Mouse (Mus musculus) neural tube, embryonic 14.5 days (tissue): ENCODE measurements at regions not wholly inside any gene's neighbourhood (a gene's known extent, or its start where the extent isn't known, plus 50 kb on each side); places are given as distances from the start of the nearest gene placed in this dataset.
A peak's percentile ranks its signal among the peaks of the same experiment; 100 is the strongest.

Source experiments
- ATAC-seq: fragments of 200-750 bp; cut with Nextera tagmentation; 2 replicates; pipeline ENCODE4 v1.8.0; 2017; ENCODE audit warnings: low read depth, mild to moderate bottlenecking, moderate TSS enrichment, moderate library complexity
- H3K27ac ChIP-seq: fragments of 300-500 bp; sonication (generic); 2 replicates; pipeline ENCODE4 v1.5.1; 2014; ENCODE audit warnings: low read depth, mild to moderate bottlenecking, control low read depth, low read length, moderate library complexity, mixed read lengths
- H3K27me3 ChIP-seq: fragments of 300-500 bp; sonication (generic); 2 replicates; pipeline ENCODE4 v1.6.1; 2014; ENCODE audit warnings: low read length; ENCODE audit not compliant: control insufficient read depth, insufficient read depth
- H3K36me3 ChIP-seq: fragments of 300-500 bp; sonication (generic); 2 replicates; pipeline ENCODE4 v1.6.1; 2014; ENCODE audit warnings: low read length, mixed read lengths; ENCODE audit not compliant: control insufficient read depth, insufficient read depth
- H3K4me1 ChIP-seq: fragments of 300-500 bp; sonication (generic); 2 replicates; pipeline ENCODE4 v1.6.1; 2014; ENCODE audit warnings: low read length; ENCODE audit not compliant: control insufficient read depth, insufficient read depth
- H3K4me2 ChIP-seq: fragments of 300-500 bp; sonication (generic); 2 replicates; pipeline ENCODE4 v1.6.1; 2014; ENCODE audit warnings: mild to moderate bottlenecking, low read depth, low read length, control low read depth
- H3K4me3 ChIP-seq: fragments of 300-500 bp; sonication (generic); 2 replicates; pipeline ENCODE4 v1.5.1; 2014; ENCODE audit warnings: low read depth, low read length, control low read depth, mixed read lengths
- H3K9ac ChIP-seq: fragments of 300-500 bp; sonication (generic); replicated peaks from 2 replicates; pipeline ENCODE4 v1.6.1; 2014; ENCODE audit warnings: low read depth, mild to moderate bottlenecking, control low read depth, low read length, mixed read lengths
- H3K9me3 ChIP-seq: fragments of 300-500 bp; sonication (generic); 2 replicates; pipeline ENCODE4 v1.6.1; 2016; ENCODE audit warnings: low read length; ENCODE audit not compliant: control insufficient read depth
- WGBS: fragments of 180-500 bp; shearing (Covaris S2); extraction: QIAGEN DNeasy Blood & Tissue Kit; methylation state at CpG from one replicate; pipeline ENCODE4 v1.1.7; 2014; 5-methylcytosine and 5-hydroxymethylcytosine counted together

DNA sequence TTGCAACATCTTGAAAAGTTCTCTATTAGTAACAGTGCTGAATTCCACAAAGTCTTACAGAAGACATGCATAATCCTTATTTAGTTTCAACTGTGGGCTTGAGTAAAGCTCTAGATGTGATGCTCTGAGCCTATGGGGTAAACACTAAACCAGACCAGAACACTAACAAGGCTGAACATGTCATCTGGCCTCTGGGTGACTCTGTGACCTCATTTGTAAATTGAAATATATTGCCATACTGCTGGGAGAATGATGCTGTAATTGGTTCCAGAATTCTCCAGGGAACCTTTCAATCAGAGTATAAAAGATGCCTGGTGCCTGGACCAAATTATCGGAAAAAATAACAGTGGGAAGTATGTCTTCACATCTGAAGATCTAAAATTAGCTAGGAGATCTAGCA, 309.9 kb upstream of the Megf9 start:
- ATAC-seq = no peak
- 46% methylated on average over 1 of the region's 1 CpGs for WGBS
- Histone ChIP-seq H3K9me3 (no peaks in the 10 kb centered on the region), H3K36me3 (no peaks in the 10 kb centered on the region), H3K27ac (no peak overlapping the region), H3K9ac (no peak overlapping the region), H3K4me3 (no peak overlapping the region), H3K4me1 (no peaks in the 10 kb centered on the region), H3K4me2 (no peak overlapping the region), H3K27me3 (no peaks in the 10 kb centered on the region)

DNA sequence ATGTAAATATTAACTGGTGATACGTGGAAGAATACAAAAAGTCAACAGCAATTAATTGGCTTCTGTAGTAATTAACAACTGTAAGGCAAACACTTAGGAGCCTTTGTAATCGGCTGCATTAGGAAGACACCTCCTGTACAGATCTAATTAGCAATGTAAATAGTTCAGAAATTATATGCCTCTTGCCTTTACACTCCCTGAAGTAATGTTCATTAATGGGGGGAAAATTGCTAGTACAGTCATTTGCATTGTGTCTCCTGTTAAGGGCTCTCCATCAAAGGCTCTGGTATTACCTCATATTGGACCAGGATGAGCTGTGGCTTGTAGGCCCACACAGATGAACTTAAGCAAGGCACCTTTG, 276.1 kb upstream of the Megf9 start:
- Histone ChIP-seq H3K27me3 (no peaks in the 10 kb centered on the region), H3K4me1 (no peaks in the 10 kb centered on the region), H3K4me3 (no peak overlapping the region), H3K36me3 (no peaks in the 10 kb centered on the region), H3K4me2 (no peak overlapping the region), H3K9me3 (no peaks in the 10 kb centered on the region), H3K27ac (no peak overlapping the region), H3K9ac (no peak overlapping the region)
- WGBS = 40% methylated on average over 2 of the region's 2 CpGs
- ATAC-seq = peak; percentile 74; the same call in 1 of the 2 replicates

DNA sequence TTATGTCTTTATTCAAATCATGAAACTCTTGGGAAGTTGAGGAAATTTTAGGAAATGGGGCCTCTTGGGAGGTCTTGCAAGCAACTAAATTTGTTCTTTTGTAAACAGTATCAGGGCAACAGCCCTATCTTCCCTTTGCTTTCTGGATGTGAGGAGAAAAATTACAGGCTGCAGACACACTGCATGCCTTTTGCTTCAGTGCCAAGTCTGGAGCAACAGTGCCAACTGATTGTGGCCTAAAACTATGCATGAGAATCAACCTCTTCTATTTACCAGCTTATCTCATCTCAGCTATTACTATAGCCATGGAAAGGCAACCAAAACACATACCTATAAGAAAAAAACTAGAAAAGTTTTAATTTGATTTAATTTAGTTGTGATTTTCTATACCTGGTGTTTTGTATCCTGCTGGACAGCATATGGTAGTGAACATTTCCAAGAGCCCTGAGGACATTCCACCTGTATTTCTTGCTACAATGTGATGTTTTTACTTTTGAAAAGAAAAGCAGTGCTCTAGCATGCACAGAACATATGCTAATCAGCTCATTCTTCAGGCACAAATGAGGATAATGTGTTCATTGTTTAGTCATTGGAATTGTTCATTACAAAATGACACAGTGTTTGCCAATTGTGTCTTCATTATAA, 275.6 kb upstream of the Megf9 start:
- Histone ChIP-seq H3K27ac (no peak overlapping the region), H3K9ac (no peak overlapping the region), H3K4me3 (no peak overlapping the region), H3K4me2 (no peak overlapping the region), H3K4me1 (no peaks in the 10 kb centered on the region), H3K36me3 (no peaks in the 10 kb centered on the region), H3K9me3 (no peaks in the 10 kb centered on the region), H3K27me3 (no peaks in the 10 kb centered on the region)
- peak; percentile 54; the same call in 1 of the 2 replicates for ATAC-seq

DNA sequence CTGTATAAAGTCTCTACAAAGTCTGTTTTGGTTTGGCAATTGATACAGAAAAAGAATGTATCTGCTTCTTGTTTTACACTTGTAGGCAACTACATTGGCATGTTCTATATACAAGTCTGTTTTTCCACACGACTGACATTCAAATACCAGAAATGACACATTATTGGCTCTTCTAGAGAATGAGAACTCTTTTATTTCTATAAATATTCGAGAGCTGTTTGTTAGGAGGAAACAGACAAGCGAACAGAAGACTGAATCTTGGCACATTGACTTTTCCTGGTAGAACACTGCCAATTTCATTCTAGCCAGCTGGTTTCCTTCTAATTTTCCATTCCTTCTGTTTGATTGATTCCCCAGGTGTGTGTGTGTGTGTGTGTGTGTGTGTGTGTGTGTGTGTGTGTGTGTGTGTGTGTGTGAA, 270.1 kb upstream of the Megf9 start:
- 84% methylated on average over 3 of the region's 3 CpGs for WGBS
- Histone ChIP-seq H3K4me3 (no peak overlapping the region), H3K36me3 (no peaks in the 10 kb centered on the region), H3K27me3 (no peaks in the 10 kb centered on the region), H3K4me2 (no peak overlapping the region), H3K4me1 (no peaks in the 10 kb centered on the region), H3K9me3 (no peaks in the 10 kb centered on the region), H3K27ac (no peak overlapping the region), H3K9ac (no peak overlapping the region)
- no peak for ATAC-seq

DNA sequence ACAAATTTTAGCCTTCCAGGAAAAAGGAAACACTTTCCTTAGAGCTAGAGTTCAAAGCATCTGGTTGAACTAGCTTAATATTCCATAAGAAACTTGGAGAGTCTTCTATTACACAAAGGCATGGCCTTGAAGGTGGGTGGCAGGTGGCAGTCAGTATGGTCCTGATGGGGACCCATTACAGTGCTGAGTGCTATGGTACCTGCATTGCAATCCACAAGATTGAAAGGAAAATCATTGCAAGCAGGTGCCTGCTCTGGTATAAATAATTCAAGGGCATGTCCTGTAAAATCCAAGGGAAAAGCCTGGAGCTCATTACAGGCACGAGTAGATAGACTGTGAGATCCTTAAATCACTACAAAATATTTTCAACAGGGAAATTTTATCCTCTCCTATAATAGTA, 263.7 kb upstream of the Megf9 start:
- 0 out of 2 replicates have a peak, but pooled peaks have one; percentile 24 for ATAC-seq
- no peak overlapping the region for H3K9ac ChIP-seq
- no peaks in the 10 kb centered on the region for H3K27me3 ChIP-seq
- H3K4me1 ChIP-seq = no peaks in the 10 kb centered on the region
- WGBS = 58% methylated on average over 1 of the region's 1 CpGs
- H3K27ac ChIP-seq = no peak overlapping the region
- no peak overlapping the region for H3K4me2 ChIP-seq
- H3K9me3 ChIP-seq = no peaks in the 10 kb centered on the region
- H3K4me3 ChIP-seq = no peak overlapping the region
- no peaks in the 10 kb centered on the region for H3K36me3 ChIP-seq

DNA sequence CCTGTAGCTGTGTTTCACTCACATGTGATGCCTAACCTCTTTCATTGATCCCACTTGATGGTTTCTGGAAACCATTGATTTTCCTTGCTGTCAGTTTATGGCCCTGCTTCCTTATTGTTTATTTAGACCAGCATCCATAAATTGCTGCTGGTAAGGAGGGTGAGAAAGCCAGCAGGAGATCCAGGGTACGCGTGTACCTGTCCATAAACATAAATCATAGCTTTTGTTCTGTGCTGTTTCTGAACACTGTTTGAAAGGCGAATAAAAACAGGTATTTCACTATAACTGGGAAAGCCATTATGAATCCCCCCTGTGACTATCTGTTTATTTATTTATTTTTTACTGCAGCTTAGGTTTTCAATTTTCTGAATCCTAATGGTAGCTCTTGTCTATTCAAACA, 263.1 kb upstream of the Megf9 start:
- no peak overlapping the region for H3K4me3 ChIP-seq
- no peak overlapping the region for H3K9ac ChIP-seq
- no peaks in the 10 kb centered on the region for H3K9me3 ChIP-seq
- 43% methylated on average over 3 of the region's 3 CpGs for WGBS
- H3K4me2 ChIP-seq = no peak overlapping the region
- ATAC-seq = peak; percentile 72
- no peaks in the 10 kb centered on the region for H3K27me3 ChIP-seq
- H3K4me1 ChIP-seq = no peaks in the 10 kb centered on the region
- H3K27ac ChIP-seq = no peak overlapping the region
- no peaks in the 10 kb centered on the region for H3K36me3 ChIP-seq

DNA sequence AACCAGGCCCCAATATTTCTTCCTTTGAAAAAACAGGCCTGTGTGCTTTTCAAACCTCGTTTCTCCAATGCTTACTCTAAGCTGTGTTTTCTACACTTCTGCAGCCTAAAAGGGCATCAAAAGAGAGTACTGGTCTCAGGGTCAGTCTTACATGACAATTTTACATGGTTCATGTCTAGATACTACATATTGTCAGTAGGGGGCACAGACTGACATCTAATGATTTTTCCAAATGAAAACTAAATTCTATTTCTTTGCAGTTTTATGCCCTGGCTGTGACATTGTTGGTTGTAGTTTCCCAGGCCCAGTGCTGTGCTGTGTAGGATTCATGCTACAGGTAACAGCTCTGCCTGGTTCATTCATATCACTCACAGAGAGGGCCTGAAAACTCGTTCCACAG, 248.7 kb upstream of the Megf9 start:
- no peak overlapping the region for H3K9ac ChIP-seq
- no peak overlapping the region for H3K4me3 ChIP-seq
- no peaks in the 10 kb centered on the region for H3K4me1 ChIP-seq
- ATAC-seq = no peak
- no peak overlapping the region for H3K27ac ChIP-seq
- no peaks in the 10 kb centered on the region for H3K36me3 ChIP-seq
- no peaks in the 10 kb centered on the region for H3K9me3 ChIP-seq
- H3K4me2 ChIP-seq = no peak overlapping the region
- WGBS = 63% methylated on average over 2 of the region's 2 CpGs
- H3K27me3 ChIP-seq = no peaks in the 10 kb centered on the region

DNA sequence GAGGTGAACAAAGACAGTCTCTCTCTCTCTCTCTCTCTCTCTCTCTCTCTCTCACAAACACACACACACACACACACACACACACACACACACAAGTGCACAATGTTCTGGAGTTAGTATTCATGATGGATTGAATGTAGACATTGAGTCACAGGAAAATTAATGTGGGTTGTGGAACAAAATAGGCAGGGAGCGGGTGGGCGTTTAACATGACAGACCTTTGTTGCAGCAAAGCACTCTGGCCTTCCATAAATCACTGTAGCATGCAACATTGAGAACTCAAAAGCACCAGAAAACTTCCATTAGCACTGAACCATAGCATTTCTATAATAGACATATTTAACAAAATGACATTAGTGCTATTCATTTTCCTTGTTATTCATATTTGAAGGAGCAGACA, 246.8 kb upstream of the Megf9 start:
- Histone ChIP-seq H3K4me1 (no peaks in the 10 kb centered on the region), H3K9me3 (no peaks in the 10 kb centered on the region), H3K9ac (no peak overlapping the region), H3K4me3 (no peak overlapping the region), H3K27ac (no peak overlapping the region), H3K36me3 (no peaks in the 10 kb centered on the region), H3K4me2 (no peak overlapping the region), H3K27me3 (no peaks in the 10 kb centered on the region)
- 22% methylated on average over 2 of the region's 2 CpGs for WGBS
- ATAC-seq = no peak; the same call in 1 of the 2 replicates

DNA sequence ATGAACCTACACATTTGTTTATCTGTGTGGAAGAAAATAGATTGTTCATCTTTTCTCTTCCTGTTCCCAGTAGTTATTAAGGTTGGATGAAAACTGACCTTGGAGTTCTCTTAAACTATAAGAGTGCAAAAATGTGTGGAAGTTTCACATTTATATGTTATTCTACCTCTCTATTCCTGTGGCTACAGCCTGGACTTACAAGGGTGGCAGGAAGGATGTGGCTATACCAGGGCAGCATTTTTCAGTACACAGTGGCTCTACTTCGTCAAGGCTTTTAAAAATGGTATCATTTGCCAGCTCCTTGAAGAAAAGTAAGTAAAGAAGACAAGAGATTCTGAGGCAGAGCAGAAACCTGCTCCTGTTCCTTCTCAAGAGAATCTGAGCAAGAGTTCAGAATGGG, 241.5 kb upstream of the Megf9 start:
- Histone ChIP-seq H3K27ac (no peak overlapping the region), H3K9me3 (no peaks in the 10 kb centered on the region), H3K4me1 (no peaks in the 10 kb centered on the region), H3K27me3 (no peaks in the 10 kb centered on the region), H3K36me3 (no peaks in the 10 kb centered on the region), H3K4me2 (no peak overlapping the region), H3K4me3 (no peak overlapping the region), H3K9ac (no peak overlapping the region)
- no peak for ATAC-seq
- WGBS = 74% methylated on average over 1 of the region's 1 CpGs
